In genomic region chr11:54724353-54725034, GRCm38 (mm10) we compare ENCODE assay signal across 8 mouse cellular contexts.
A peak's percentile ranks its signal among the peaks of the same experiment; 100 is the strongest.
DNase-seq lines count a peak whose midpoint lies in the region; ATAC-seq and TF ChIP-seq lines count a peak whose summit lies in the region.
"Had no signal": no experiment of that assay in that cellular context is flagged by ENCODE, and none has a peak within 500 bp of the region (broad histone marks: within the 10 kb centered on the region; RNA-seq: fewer than 3 reads in every experiment).

No protein-coding gene starts in this region.

- H3K9ac ChIP-seq in kidney, embryonic 14.5 days (ENCODE audit: low read depth, low read length), result no peak overlapping the region
- H3K9ac ChIP-seq in hindbrain, embryonic 13.5 days, result no peak overlapping the region
- H3K9ac ChIP-seq in intestine, embryonic 16.5 days (ENCODE audit: low read depth, low read length), result no peak overlapping the region
- H3K9ac ChIP-seq: liver, embryonic 14.5 days had no signal

- no peak for TF ChIP-seq POLR2A in kidney, adult 2 months (IDR thresholded peaks at IDR 0.05; ENCODE audit: low read depth, low read length)

- no peak for TF ChIP-seq CTCF in kidney, adult 2 months (conservative IDR thresholded peaks at IDR 0.05; ENCODE audit: insufficient read depth, insufficient read length, low read depth, low read length)

- no peak overlapping the region for H3K4me2 ChIP-seq in kidney, embryonic 14.5 days (replicated peaks; ENCODE audit: low read depth, low read length)
- H3K4me2 ChIP-seq in hindbrain, embryonic 13.5 days, result no peak overlapping the region
- no peak overlapping the region for H3K4me2 ChIP-seq in intestine, embryonic 16.5 days (ENCODE audit: low read depth, low read length)

- no peaks in the 10 kb centered on the region for H3K4me1 ChIP-seq in kidney, adult 2 months (ENCODE audit: control insufficient read depth, insufficient read depth, low read length)
- no peaks in the 10 kb centered on the region for H3K4me1 ChIP-seq in kidney, embryonic 14.5 days (ENCODE audit: control insufficient read depth, insufficient read depth, low read length)
- peaks cover 15% of the 10 kb centered on the region for H3K4me1 ChIP-seq in hindbrain, embryonic 13.5 days (replicated peaks)
- 0 out of 2 replicates have a peak, but pooled peaks cover 5% of the 10 kb centered on the region for H3K4me1 ChIP-seq in intestine, embryonic 16.5 days (ENCODE audit: control insufficient read depth, insufficient read depth, low read length)

- peak; percentile 11 for DNase-seq in kidney, adult 2 months
- peak; percentile 57 for DNase-seq in testis, postnatal 10 days (ENCODE audit: low spot score)
- no peak for DNase-seq in testis, postnatal 14 days (ENCODE audit: low spot score)

- H3K4me3 ChIP-seq in kidney, adult 2 months (ENCODE audit: insufficient read depth, low read depth, low read length), result no peak overlapping the region
- no peak overlapping the region for H3K4me3 ChIP-seq in kidney, embryonic 14.5 days (ENCODE audit: low read length)
- no peak overlapping the region for H3K4me3 ChIP-seq in hindbrain, embryonic 13.5 days
- no peak overlapping the region for H3K4me3 ChIP-seq in intestine, embryonic 16.5 days (ENCODE audit: low read length)

- H3K9me3 ChIP-seq in kidney, embryonic 14.5 days (ENCODE audit: control insufficient read depth, low read length), result no peaks in the 10 kb centered on the region
- no peaks in the 10 kb centered on the region for H3K9me3 ChIP-seq in hindbrain, embryonic 13.5 days
- H3K9me3 ChIP-seq in intestine, embryonic 16.5 days (ENCODE audit: control insufficient read depth, low read length), result no peaks in the 10 kb centered on the region

- no peaks in the 10 kb centered on the region for H3K27me3 ChIP-seq in kidney, adult 2 months (replicated peaks; ENCODE audit: control insufficient read depth, insufficient read depth, low read length)
- no peaks in the 10 kb centered on the region for H3K27me3 ChIP-seq in kidney, embryonic 14.5 days (ENCODE audit: control insufficient read depth, insufficient read depth, low read length)
- H3K27me3 ChIP-seq in hindbrain, embryonic 13.5 days, result no peaks in the 10 kb centered on the region
- H3K27me3 ChIP-seq in intestine, embryonic 16.5 days (replicated peaks; ENCODE audit: control insufficient read depth, insufficient read depth, low read length), result no peaks in the 10 kb centered on the region

- ATAC-seq in kidney, embryonic 14.5 days (ENCODE audit: low FRiP score, low TSS enrichment), result no peak
- ATAC-seq in hindbrain, embryonic 13.5 days (ENCODE audit: low FRiP score), result no peak
- no peak for ATAC-seq in megakaryocyte-erythroid progenitor cell, adult 5-6 weeks (replicated peaks; ENCODE audit: low FRiP score, low TSS enrichment, poor library complexity, severe bottlenecking)
- ATAC-seq in intestine, embryonic 16.5 days, result no peak

- no peaks in the 10 kb centered on the region for H3K36me3 ChIP-seq in kidney, adult 2 months (ENCODE audit: control insufficient read depth, insufficient read depth, low read length)
- H3K36me3 ChIP-seq in kidney, embryonic 14.5 days (ENCODE audit: control insufficient read depth, insufficient read depth, low read length), result peaks cover 42% of the 10 kb centered on the region
- H3K36me3 ChIP-seq in hindbrain, embryonic 13.5 days, result peaks cover 60% of the 10 kb centered on the region
- H3K36me3 ChIP-seq in intestine, embryonic 16.5 days (ENCODE audit: control insufficient read depth, insufficient read depth, low read length), result 0 out of 2 replicates have a peak, but pooled peaks cover 10% of the 10 kb centered on the region

- WGBS in kidney, adult 2 months, result 54% methylated on average over 4 of the region's 4 CpGs
- WGBS in kidney, embryonic 14.5 days, result 75% methylated on average over 4 of the region's 4 CpGs
- WGBS in hindbrain, embryonic 13.5 days, result 82% methylated on average over 4 of the region's 4 CpGs
- WGBS in intestine, embryonic 16.5 days, result 82% methylated on average over 4 of the region's 4 CpGs

- H3K27ac ChIP-seq in kidney, adult 2 months (ENCODE audit: insufficient read depth, low read depth, low read length), result no peak overlapping the region
- no peak overlapping the region for H3K27ac ChIP-seq in kidney, embryonic 14.5 days (ENCODE audit: low read depth, low read length)
- H3K27ac ChIP-seq in hindbrain, embryonic 13.5 days, result peak overlapping the region; percentile 62; the same call in 1 of the 2 replicates
- H3K27ac ChIP-seq in intestine, embryonic 16.5 days (ENCODE audit: low read length), result no peak overlapping the region
- H3K27ac ChIP-seq: liver, embryonic 14.5 days had no signal
